Mouse (Mus musculus) embryonic fibroblast, embryonic 13.5 days (primary cell): ENCODE measurements at regions not wholly inside any gene's neighbourhood (a gene's known extent, or its start where the extent isn't known, plus 50 kb on each side); places are given as distances from the start of the nearest gene placed in this dataset.

Experiments
- H3K27ac ChIP-seq: 2 replicates; pipeline ENCODE4 v1.5.1; 2012; ENCODE audit warnings: low read length, control low read depth, inconsistent platforms; ENCODE audit not compliant: insufficient read depth
- H3K4me1 ChIP-seq: 2 replicates; pipeline ENCODE4 v1.6.1; 2011; ENCODE audit warnings: low read length; ENCODE audit not compliant: control insufficient read depth, insufficient read depth
- H3K4me3 ChIP-seq: 2 replicates; pipeline ENCODE4 v1.5.1; 2011; ENCODE audit warnings: mild to moderate bottlenecking, control low read depth, low read length; ENCODE audit not compliant: insufficient read depth
- CTCF ChIP-seq: IDR thresholded peaks from 2 replicates; pipeline ENCODE4 v1.5.1; 2011; ENCODE audit warnings: mild to moderate bottlenecking, control low read depth, low read length, moderate library complexity, borderline replicate concordance; ENCODE audit not compliant: insufficient read depth
- POLR2A ChIP-seq: IDR thresholded peaks from 2 replicates; pipeline ENCODE4 v1.6.1; 2011; ENCODE audit warnings: low read depth, mild to moderate bottlenecking, control low read depth, low read length, moderate library complexity

GRCm38 (mm10) chr12:110385031-110385430 lies 61.9 kb upstream of the Ppp2r5c start:
- Histone ChIP-seq H3K4me1 (peaks cover 11% of the 10 kb centered on the region), H3K4me3 (no peak overlapping the region), H3K27ac (no peak overlapping the region)
- TF ChIP-seq POLR2A = no peak
- TF ChIP-seq CTCF = no peak

- H3K4me1 ChIP-seq = peaks cover 9% of the 10 kb centered on the region
- TF ChIP-seq POLR2A (no peak), CTCF (no peak)
- no peak overlapping the region for H3K27ac ChIP-seq
- no peak overlapping the region for H3K4me3 ChIP-seq
These were observed 60.9 kb upstream of the Ppp2r5c start for GRCm38 (mm10) chr12:110385801-110386599.

GRCm38 (mm10) chr12:110387056-110387455 lies 59.9 kb upstream of the Ppp2r5c start:
- no peak overlapping the region for H3K4me3 ChIP-seq
- no peak for TF ChIP-seq POLR2A
- TF ChIP-seq CTCF = no peak
- no peak overlapping the region for H3K27ac ChIP-seq
- no peaks in the 10 kb centered on the region for H3K4me1 ChIP-seq

GRCm38 (mm10) chr12:110387567-110387966 lies 59.4 kb upstream of the Ppp2r5c start:
- H3K4me1 ChIP-seq = no peaks in the 10 kb centered on the region
- H3K4me3 ChIP-seq = no peak overlapping the region
- no peak overlapping the region for H3K27ac ChIP-seq
- TF ChIP-seq CTCF (no peak), POLR2A (no peak)

- H3K27ac ChIP-seq = no peak overlapping the region
- no peaks in the 10 kb centered on the region for H3K4me1 ChIP-seq
- TF ChIP-seq CTCF (no peak), POLR2A (no peak)
- no peak overlapping the region for H3K4me3 ChIP-seq
These were observed 57.5 kb upstream of the Ppp2r5c start for GRCm38 (mm10) chr12:110389439-110389838.

- Histone ChIP-seq H3K27ac (no peak overlapping the region), H3K4me1 (no peaks in the 10 kb centered on the region), H3K4me3 (no peak overlapping the region)
- no peak for TF ChIP-seq CTCF
These were observed 55.5 kb upstream of the Ppp2r5c start for GRCm38 (mm10) chr12:110391464-110391863.

GRCm38 (mm10) chr12:110393555-110393954 lies 53.4 kb upstream of the Ppp2r5c start:
- no peak overlapping the region for H3K27ac ChIP-seq
- TF ChIP-seq CTCF = no peak
- no peak for TF ChIP-seq POLR2A
- no peaks in the 10 kb centered on the region for H3K4me1 ChIP-seq
- H3K4me3 ChIP-seq = no peak overlapping the region
